In genomic region chr10:41678746-41679360, GRCm38 (mm10) we compare ENCODE assay signal across 8 mouse cellular contexts. TPM values are rescaled to one million over a fixed set of nuclear protein-coding genes. Genes with fewer than 3 reads are reported as not detected.
DNase-seq lines count a peak whose midpoint lies in the region; ATAC-seq and TF ChIP-seq lines count a peak whose summit lies in the region.

No protein-coding gene starts in this region.

- DNase-seq in urinary bladder, postnatal 25 days (ENCODE audit: low spot score) = peak; percentile 32
- no peak for DNase-seq in urinary bladder, adult 2 months (ENCODE audit: low spot score)
- peak; percentile 21 for DNase-seq in heart, adult 8-10 months (ENCODE audit: low spot score)
- DNase-seq in kidney, adult 8-10 months = peak; percentile 67 to 73
- DNase-seq in spleen, adult 2 months (ENCODE audit: low read depth in 1 of 2, low spot score in 2 of 2) = peak; percentile 26 to 48

- H3K4me2 ChIP-seq in embryonic facial prominence, embryonic 12.5 days (replicated peaks) = peak overlapping the region; percentile 38
- H3K4me2 ChIP-seq in limb, embryonic 12.5 days = peak overlapping the region; percentile 42
- peak overlapping the region; percentile 46 for H3K4me2 ChIP-seq in midbrain, embryonic 15.5 days

- 0 out of 2 replicates have a peak overlapping the region, but pooled peaks have one; percentile 63 for H3K27ac ChIP-seq in embryonic facial prominence, embryonic 12.5 days
- H3K27ac ChIP-seq in limb, embryonic 12.5 days = no peak overlapping the region
- no peak overlapping the region for H3K27ac ChIP-seq in midbrain, embryonic 15.5 days
- H3K27ac ChIP-seq in spleen, adult 2 months (ENCODE audit: insufficient read depth, low read length) = no peak overlapping the region

- peak; percentile 72; the same call in 1 of the 2 replicates for ATAC-seq in embryonic facial prominence, embryonic 12.5 days (ENCODE audit: insufficient number of reproducible peaks, insufficient read depth, low FRiP score, low TSS enrichment)
- ATAC-seq in limb, embryonic 12.5 days (ENCODE audit: insufficient number of reproducible peaks, insufficient read depth, low FRiP score, low TSS enrichment, low read depth) = no peak
- peak; percentile 84 for ATAC-seq in midbrain, embryonic 15.5 days (replicated peaks)

- TF ChIP-seq POLR2A in spleen, adult 2 months (IDR thresholded peaks at IDR 0.05; ENCODE audit: low read depth, low read length) = no peak

- 0 out of 2 replicates have a peak overlapping the region, but pooled peaks have one; percentile 1 for H3K4me3 ChIP-seq in embryonic facial prominence, embryonic 12.5 days
- H3K4me3 ChIP-seq in limb, embryonic 12.5 days (replicated peaks) = peak overlapping the region; percentile 21
- H3K4me3 ChIP-seq in midbrain, embryonic 15.5 days = peak overlapping the region; percentile 22; the same call in 1 of the 2 replicates
- H3K4me3 ChIP-seq in spleen, adult 2 months (ENCODE audit: extremely low read depth, insufficient read depth, insufficient read length) = no peak overlapping the region

- no peaks in the 10 kb centered on the region for H3K36me3 ChIP-seq in embryonic facial prominence, embryonic 12.5 days
- no peaks in the 10 kb centered on the region for H3K36me3 ChIP-seq in limb, embryonic 12.5 days
- H3K36me3 ChIP-seq in midbrain, embryonic 15.5 days (replicated peaks) = no peaks in the 10 kb centered on the region
- H3K36me3 ChIP-seq in spleen, adult 2 months (ENCODE audit: control insufficient read depth, insufficient read depth, low read length) = no peaks in the 10 kb centered on the region

- 13% methylated on average over 18 of the region's 18 CpGs for WGBS in embryonic facial prominence, embryonic 12.5 days
- WGBS in limb, embryonic 12.5 days = 32% methylated on average over 18 of the region's 18 CpGs
- WGBS in midbrain, embryonic 15.5 days = 19% methylated on average over 18 of the region's 18 CpGs
- WGBS in spleen, adult 2 months = 43% methylated on average over 18 of the region's 18 CpGs

- no peaks in the 10 kb centered on the region for H3K9me3 ChIP-seq in embryonic facial prominence, embryonic 12.5 days
- no peaks in the 10 kb centered on the region for H3K9me3 ChIP-seq in limb, embryonic 12.5 days
- H3K9me3 ChIP-seq in midbrain, embryonic 15.5 days = no peaks in the 10 kb centered on the region

- TF ChIP-seq CTCF in spleen, adult 2 months (IDR thresholded peaks at IDR 0.05; ENCODE audit: extremely low read depth, insufficient read depth, insufficient read length, insufficient replicate concordance) = peak; percentile 81

- 0 out of 2 replicates have a peak, but pooled peaks cover 2% of the 10 kb centered on the region for H3K27me3 ChIP-seq in embryonic facial prominence, embryonic 12.5 days
- H3K27me3 ChIP-seq in limb, embryonic 12.5 days = peaks cover 3% of the 10 kb centered on the region; the same call in 1 of the 2 replicates
- H3K27me3 ChIP-seq in midbrain, embryonic 15.5 days (replicated peaks) = no peaks in the 10 kb centered on the region
- 0 out of 2 replicates have a peak, but pooled peaks cover under 1% of the 10 kb centered on the region for H3K27me3 ChIP-seq in spleen, adult 2 months (ENCODE audit: control insufficient read depth, insufficient read depth, low read length)

- H3K4me1 ChIP-seq in embryonic facial prominence, embryonic 12.5 days = 0 out of 2 replicates have a peak, but pooled peaks cover 3% of the 10 kb centered on the region
- no peaks in the 10 kb centered on the region; the same call in 1 of the 2 replicates for H3K4me1 ChIP-seq in limb, embryonic 12.5 days (replicated peaks)
- peaks cover 6% of the 10 kb centered on the region for H3K4me1 ChIP-seq in midbrain, embryonic 15.5 days
- H3K4me1 ChIP-seq in spleen, adult 2 months (ENCODE audit: control insufficient read depth, insufficient read depth, insufficient read length) = no peaks in the 10 kb centered on the region

- H3K9ac ChIP-seq in embryonic facial prominence, embryonic 12.5 days = no peak overlapping the region
- H3K9ac ChIP-seq in limb, embryonic 12.5 days (replicated peaks) = no peak overlapping the region
- peak overlapping the region; percentile 23; the same call in 1 of the 2 replicates for H3K9ac ChIP-seq in midbrain, embryonic 15.5 days

RNA-seq across cellular contexts. Expression of gene Ccdc162, which starts 37.6 kb away (rescaled TPM):
- polyA plus RNA-seq in urinary bladder, adult 2 months (2012; rRNA removed) = 0.33 and 0.35 TPM in 2 replicates
- 0.91 and 0.93 TPM in 2 replicates for polyA plus RNA-seq in embryonic facial prominence, embryonic 12.5 days (2016; fragmentation: Nextera tagmentation; extraction: Ambion mirVana)
- total RNA-seq in heart, adult 8-10 months (2022) = under 1 TPM in 1 of 4 experiments, not detected in 3; 0.20 TPM
- 0.71 and 1.1 TPM in 2 replicates for polyA plus RNA-seq in limb, embryonic 12.5 days (2016; fragmentation: Nextera tagmentation; extraction: Ambion mirVana)
- polyA plus RNA-seq in midbrain, embryonic 15.5 days (2015; fragmentation: Nextera tagmentation; extraction: Ambion mirVana) = 0.52 and 0.77 TPM in 2 replicates
- 0.41 and 0.60 TPM in 2 replicates for polyA plus RNA-seq in spleen, adult 2 months (2012; rRNA removed)
